Mouse (Mus musculus): Measurements from ENCODE around the gene Olfr702. TPM values are rescaled to one million over a fixed set of nuclear protein-coding genes. Genes with fewer than 3 reads are reported as not detected.

Olfr702 gene
- not detected for polyA plus RNA-seq (2017; shearing (Covaris generic))

GRCm38 (mm10) chr7:106833793-106834192, at the start of gene Olfr702:
TSS of gene Olfr702 (minus strand) at chr7:106833893.
- ATAC-seq, result no peak

DNA sequence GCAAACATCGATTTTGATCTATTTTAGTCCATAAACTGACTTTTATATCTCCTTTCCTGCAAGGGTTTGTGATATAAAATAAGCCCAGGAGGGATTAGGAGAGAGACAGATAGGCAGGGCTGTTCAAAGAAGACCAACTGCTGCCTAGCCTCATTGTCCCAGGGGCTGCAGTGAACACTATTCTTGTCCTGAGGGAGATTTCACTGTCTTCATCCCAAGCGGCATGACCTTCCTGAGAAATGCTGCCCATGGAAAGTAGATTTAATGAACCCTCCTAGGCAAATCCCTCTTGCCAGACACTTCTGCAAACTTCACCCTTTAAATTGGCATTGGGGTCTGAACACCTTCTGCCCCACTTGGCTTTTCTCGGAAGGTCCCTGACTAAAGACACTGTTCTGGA, 43.1 kb upstream of the Olfr702 start, which contains the start of gene Olfr705:
Gene Olfr705, minus strand, starts transcription at position 101 of the 400 bp plus-strand sequence.
- ATAC-seq, result no peak

GRCm38 (mm10) chr7:106862885-106863284, 29.2 kb upstream of the Olfr702 start, which contains the start of gene Olfr704:
TSS of gene Olfr704 (plus strand) at chr7:106863185.
- no peak for ATAC-seq

DNA sequence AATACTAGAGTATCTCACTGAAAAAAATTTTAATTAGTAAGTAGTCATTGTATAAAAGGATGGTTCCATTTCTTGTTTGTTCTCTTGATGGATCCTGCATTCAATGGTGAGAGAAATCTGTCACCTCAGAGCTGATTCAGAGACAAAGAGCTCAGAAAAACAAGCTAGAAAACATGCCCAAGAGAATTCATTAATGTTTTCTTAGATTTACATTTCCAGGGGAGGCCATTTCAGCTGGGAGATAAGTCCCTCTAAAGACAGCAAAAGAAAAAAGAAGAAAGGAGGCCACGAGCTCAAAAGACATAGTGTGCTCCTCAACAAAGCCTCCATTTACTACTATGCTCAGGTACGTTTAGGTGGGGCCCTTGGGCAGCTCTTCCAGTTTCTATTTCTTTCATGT, 9.4 kb upstream of the Olfr702 start, which contains the start of gene Olfr703:
Gene Olfr703, plus strand, starts transcription at position 301 of the 400 bp plus-strand sequence.
- no peak for ATAC-seq

DNA sequence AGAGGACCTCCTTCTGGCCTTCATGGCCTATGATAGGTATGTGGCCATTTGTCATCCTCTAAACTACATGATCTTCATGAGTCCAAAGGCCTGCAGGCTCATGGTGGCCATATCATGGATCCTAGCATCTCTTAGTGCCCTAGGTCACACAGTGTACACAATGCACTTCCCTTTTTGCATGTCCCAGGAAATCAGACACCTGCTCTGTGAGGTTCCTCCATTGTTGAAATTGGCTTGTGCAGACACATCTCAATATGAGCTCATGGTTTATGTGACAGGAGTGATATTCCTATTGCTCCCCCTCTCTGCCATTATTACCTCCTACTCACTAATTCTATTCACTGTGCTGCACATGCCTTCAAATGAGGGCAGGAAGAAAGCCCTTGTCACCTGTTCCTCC, 15.3 kb downstream of the Olfr702 start:
- ATAC-seq, result no peak

DNA sequence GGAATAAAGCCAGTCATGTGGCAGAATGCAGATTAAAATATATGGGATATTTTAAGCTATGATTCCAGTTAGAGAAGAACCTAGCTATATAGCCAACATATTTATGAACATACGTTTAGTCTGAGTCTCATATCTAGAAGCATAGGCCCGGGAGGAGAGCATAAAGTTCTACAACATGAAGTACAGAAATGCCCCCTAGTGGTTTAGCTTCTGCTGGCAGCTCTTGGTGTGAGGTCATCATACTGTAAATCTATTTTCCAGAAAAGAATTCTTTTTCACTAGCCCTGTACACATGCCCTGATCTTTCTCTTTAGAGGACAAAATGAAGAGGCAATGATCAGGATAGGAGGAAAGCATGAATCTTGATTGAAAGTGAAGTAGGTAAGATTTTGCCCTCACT, 17.9 kb downstream of the Olfr702 start:
- peak; percentile 79 for ATAC-seq

GRCm38 (mm10) chr7:106813829-106814228, 19.9 kb downstream of the Olfr702 start, which contains the start of gene Olfr701:
TSS of gene Olfr701 (plus strand) at chr7:106814129.
- no peak for ATAC-seq

DNA sequence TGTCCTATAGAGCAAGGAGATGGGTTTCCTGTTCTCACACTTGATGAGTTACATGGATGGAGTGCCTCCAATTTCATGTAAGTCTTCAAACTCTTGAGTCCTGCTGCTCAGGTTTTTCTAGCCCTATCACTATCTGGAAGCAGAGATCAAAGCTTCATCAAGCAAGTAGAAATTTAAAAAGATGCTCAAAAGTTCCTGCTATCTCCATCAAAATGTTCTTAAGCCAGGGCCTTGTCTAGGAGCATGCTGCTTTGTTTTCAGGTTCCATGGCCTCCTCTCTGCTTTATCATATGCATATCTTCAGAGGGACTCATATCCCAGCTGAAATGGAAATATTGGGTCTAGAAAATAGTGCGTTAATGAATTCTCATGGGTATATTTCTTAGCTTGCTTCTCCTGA, 25.0 kb downstream of the Olfr702 start, which contains the start of gene Olfr700:
Gene Olfr700, minus strand, starts transcription at position 101 of the 400 bp plus-strand sequence.
- ATAC-seq, result no peak

- ATAC-seq, result peak; percentile 32
These were observed 40.6 kb downstream of the Olfr702 start, which contains the start of gene Olfr699 for GRCm38 (mm10) chr7:106793098-106793497. TSS of gene Olfr699 (minus strand) at chr7:106793198.

DNA sequence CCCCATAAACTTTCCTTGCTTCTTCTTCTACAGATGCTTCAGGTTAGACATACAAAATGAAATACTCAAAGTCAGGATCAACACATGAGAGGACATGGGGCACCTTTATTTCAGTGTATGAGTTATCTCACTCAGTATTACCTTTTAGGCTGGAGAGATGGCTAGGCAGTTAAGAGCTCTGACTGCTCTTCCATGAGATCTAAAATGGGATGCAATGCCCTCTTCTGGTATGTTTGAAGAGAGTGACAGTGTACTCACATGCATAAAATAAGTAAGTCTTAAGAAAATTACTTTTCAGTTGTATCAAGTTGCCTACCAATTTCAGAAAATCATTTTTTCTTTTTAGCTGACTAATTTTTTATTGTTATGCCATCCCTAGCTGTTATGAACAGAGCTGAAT, 45.4 kb downstream of the Olfr702 start:
- ATAC-seq, result no peak

Other genes with a start within 250 kb of the Olfr702 start
- not detected for gene Olfr693, start 153.3 kb downstream of the Olfr702 start, polyA plus RNA-seq (2017; shearing (Covaris generic))
- gene Olfr694, start 142.1 kb downstream of the Olfr702 start, polyA plus RNA-seq (2017; shearing (Covaris generic)), result not detected
- gene Olfr695, start 117.5 kb downstream of the Olfr702 start, polyA plus RNA-seq (2017; shearing (Covaris generic)), result not detected
- not detected for gene Olfr697, start 91.5 kb downstream of the Olfr702 start, polyA plus RNA-seq (2017; shearing (Covaris generic))
- gene Olfr698, start 78.5 kb downstream of the Olfr702 start, polyA plus RNA-seq (2017; shearing (Covaris generic)), result under 1 TPM in 1 of 2 experiments, not detected in 1; 0.23 TPM
- gene Olfr699, start 40.7 kb downstream of the Olfr702 start, polyA plus RNA-seq (2017; shearing (Covaris generic)), result not detected
- gene Olfr700, start 25.1 kb downstream of the Olfr702 start, polyA plus RNA-seq (2017; shearing (Covaris generic)), result not detected
- not detected for gene Olfr701, start 19.8 kb downstream of the Olfr702 start, polyA plus RNA-seq (2017; shearing (Covaris generic))
- not detected for gene Olfr703, start 9.5 kb upstream of the Olfr702 start, polyA plus RNA-seq (2017; shearing (Covaris generic))
- gene Olfr704, start 29.3 kb upstream of the Olfr702 start, polyA plus RNA-seq (2017; shearing (Covaris generic)), result not detected
- not detected for gene Olfr705, start 43.0 kb upstream of the Olfr702 start, polyA plus RNA-seq (2017; shearing (Covaris generic))
- gene Olfr706, start 54.3 kb upstream of the Olfr702 start, polyA plus RNA-seq (2017; shearing (Covaris generic)), result not detected
- not detected for gene Olfr707, start 67.3 kb upstream of the Olfr702 start, polyA plus RNA-seq (2017; shearing (Covaris generic))
- gene Olfr1532-ps1, start 74.1 kb upstream of the Olfr702 start, polyA plus RNA-seq (2017; shearing (Covaris generic)), result not detected
- not detected for gene Olfr709-ps1, start 98.3 kb upstream of the Olfr702 start, polyA plus RNA-seq (2017; shearing (Covaris generic))
- gene Olfr710, start 114.4 kb upstream of the Olfr702 start, polyA plus RNA-seq (2017; shearing (Covaris generic)), result not detected
- not detected for gene Olfr6, start 130.0 kb upstream of the Olfr702 start, polyA plus RNA-seq (2017; shearing (Covaris generic))
- under 1 TPM in 1 of 2 experiments, not detected in 1; 0.09 TPM for gene Olfr711, start 141.6 kb upstream of the Olfr702 start, polyA plus RNA-seq (2017; shearing (Covaris generic))
- under 1 TPM in 1 of 2 experiments, not detected in 1; 0.07 TPM for gene Olfr2, start 172.2 kb upstream of the Olfr702 start, polyA plus RNA-seq (2017; shearing (Covaris generic))
- gene Olfr713, start 197.3 kb upstream of the Olfr702 start, polyA plus RNA-seq (2017; shearing (Covaris generic)), result not detected
- not detected for gene Olfr714, start 237.1 kb upstream of the Olfr702 start, polyA plus RNA-seq (2017; shearing (Covaris generic))

Measured in CD4-positive, CD25-positive, alpha-beta regulatory T cell, adult 4 months (primary cell).